Mouse (Mus musculus) monocyte, adult 2 months (primary cell): ENCODE measurements around the gene Olfr354.

Experiments
- DNase-seq, 2 experiments: peaks; one replicate each; pipeline ENCODE4 v3.0.0; 2022; ENCODE audit warnings: low spot score in 2 of 2, low read depth in 1 of 2

Olfr354 gene

DNA sequence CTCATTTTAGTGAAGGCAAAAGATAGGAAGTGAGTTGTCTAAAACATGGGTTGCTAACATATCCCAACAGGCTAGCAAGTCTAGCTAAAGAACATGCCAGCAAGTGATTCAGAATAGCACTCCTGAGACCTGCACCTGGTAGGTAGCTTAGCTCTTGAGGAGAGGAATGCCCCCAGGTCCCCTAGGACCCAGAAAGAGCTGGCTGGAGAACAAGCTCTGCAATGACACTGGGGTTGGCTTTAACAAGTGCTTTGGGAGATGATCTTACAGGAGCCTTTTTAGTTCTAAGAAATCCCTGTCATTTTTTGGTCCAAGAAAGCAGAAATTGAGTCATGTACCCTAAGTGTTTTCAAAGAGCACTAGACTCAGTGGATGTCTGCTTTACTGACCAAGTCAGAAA lies at the start of gene Olfr354:
Olfr354 (plus strand) TSS at position 301 of the 400 bp plus-strand sequence.
- no peak for DNase-seq

DNA sequence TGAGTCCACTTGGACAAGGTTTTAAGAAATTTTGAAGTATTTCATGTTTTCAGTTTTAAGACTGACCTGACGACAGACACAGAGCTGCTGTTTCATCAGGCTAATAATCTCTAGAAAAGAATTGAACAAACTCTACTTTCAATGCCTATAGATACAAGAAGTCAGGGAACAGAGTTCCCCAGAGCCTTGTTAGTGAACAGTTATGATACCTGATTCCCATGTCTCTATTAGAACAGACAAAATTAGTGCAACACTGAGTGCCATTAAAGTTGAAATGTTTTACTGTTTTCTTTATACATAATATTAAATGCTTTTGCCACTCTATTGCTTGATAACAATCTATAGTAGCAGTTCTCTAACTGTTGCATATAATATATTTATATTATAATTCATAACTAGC lies 42.9 kb upstream of the Olfr354 start, which contains the start of gene Olfr351:
Olfr351 (minus strand) TSS at position 101 of the 400 bp plus-strand sequence.
- no peak for DNase-seq

DNA sequence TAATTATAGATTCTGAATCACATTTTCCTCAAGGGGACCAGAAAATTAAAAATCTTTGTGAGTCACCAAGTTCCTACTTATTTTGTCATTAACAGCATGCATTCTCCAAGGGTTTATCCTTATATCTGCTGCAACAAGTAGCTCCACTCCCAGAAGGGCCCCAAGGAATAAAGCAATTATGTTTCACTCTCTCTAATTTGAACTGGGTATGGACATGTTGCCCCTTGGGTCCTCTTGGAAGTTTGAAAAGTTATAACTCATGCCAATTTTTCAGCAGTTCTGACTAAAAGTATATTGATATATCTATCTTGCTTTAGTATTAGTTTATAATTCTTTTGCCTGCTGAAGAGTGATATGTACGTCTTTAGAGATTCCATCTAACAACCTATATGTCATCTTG lies 37.3 kb upstream of the Olfr354 start, which contains the start of gene Olfr352:
Olfr352 (plus strand) TSS at position 301 of the 400 bp plus-strand sequence.
- DNase-seq, result no peak

- DNase-seq, result no peak
Observed at GRCm38 (mm10) chr2:36892836-36893235, 12.6 kb upstream of the Olfr354 start, which contains the start of gene Olfr353. Gene Olfr353 (minus strand): TSS chr2:36892936.

DNA sequence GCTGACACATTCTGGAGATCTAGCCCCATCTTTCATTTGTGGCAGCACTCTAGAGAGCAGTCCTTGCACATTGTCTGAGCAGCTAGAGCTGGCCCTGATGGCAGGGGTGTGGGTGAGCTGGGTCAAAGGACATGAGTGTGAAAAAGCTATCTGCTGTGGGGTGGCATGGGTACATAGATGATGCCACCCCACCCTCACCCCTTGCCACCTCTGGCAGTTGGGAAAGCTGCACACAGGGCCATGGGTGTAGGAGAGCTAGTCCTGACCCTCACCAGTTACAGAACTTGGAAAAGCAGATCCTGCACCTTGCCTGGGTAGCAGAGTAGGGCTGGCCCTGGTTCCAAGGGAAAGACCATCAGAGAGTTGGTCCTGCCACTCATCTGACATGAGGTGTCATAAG lies 8.4 kb upstream of the Olfr354 start:
- DNase-seq, result no peak

- no peak for DNase-seq
Observed at GRCm38 (mm10) chr2:36928797-36929196, 23.3 kb downstream of the Olfr354 start, which contains the start of gene Olfr355. Gene Olfr355 (minus strand): TSS chr2:36928897.

GRCm38 (mm10) chr2:36936821-36937220 lies 31.3 kb downstream of the Olfr354 start, which contains the start of gene Olfr356:
Gene Olfr356 (plus strand): TSS chr2:36937121.
- no peak for DNase-seq
